Mouse (Mus musculus): ENCODE measurements around the gene Zbtb42.

Zbtb42 gene

DNA sequence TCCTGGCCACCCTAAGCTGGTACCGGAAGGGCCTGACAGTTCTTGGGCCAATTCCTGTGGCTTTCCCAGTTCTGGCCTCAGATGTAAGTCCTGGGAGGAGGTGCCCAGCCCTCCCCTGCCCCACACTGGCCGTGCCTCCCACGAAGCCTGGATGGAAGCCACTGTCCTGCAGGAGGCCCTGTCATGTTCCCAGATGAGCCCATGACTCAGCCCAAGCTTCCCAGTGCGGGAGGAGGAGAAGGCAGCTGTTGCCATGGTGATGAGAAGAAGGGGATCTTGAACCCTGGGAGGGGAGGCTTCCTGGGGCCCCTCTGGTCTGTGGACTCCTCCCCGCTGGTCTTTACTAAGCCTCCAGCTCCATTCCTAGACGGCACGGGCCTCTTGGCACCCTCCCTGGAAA is 4.7 kb downstream of the Zbtb42 start:
- no peak for DNase-seq (ENCODE audit: low read depth, low spot score)

- no peak for DNase-seq (ENCODE audit: low read depth, low spot score)
These were observed 9.8 kb downstream of the Zbtb42 start for GRCm38 (mm10) chr12:112688458-112688857.

DNA sequence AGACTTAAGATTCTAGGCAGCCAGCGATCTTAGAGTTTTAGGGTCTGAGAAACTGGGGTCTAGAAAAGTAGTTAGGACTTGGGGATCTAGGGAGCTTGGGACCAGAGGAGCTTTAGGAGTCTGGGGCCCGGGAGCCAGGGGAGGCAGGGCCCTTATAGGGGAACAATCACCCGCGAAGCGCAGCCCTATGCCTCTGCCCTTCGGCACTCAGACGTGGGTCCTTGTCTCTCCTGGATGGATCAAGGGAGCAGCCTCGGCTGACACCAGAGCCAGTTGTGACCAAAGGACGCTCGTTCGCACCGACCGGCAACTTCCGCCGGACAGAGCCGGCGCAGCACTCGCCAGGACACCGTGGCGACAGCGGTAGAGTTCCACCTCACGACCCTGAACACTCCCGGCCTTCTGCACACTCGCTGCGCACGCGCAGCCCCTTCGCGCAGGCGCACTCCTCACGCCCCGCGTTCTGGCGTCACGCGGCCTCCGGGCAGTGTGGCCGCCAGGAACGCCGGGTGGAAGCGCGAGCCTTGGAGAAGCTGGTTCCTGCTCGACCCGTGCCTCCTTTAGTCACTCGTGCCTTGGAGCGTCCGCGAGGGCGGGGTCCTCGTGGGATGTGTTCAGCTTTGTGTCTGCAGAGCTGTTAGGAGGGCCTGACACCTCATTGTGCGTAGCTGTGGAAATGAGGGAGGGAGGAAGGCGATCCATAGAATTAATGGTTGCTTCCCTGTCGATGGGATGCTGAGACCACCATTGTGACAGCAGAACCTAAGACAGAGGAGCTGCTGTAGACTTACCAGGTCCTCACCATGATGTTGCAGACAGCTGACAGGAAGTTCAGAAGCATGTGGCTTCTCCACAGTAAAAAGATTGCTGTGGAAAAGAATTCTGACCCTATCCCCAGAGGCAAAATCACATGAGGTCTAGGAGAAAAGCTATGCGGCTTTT is 14.8 kb downstream of the Zbtb42 start:
- peak; percentile 98 for DNase-seq (ENCODE audit: low read depth, low spot score)

- no peak for DNase-seq (ENCODE audit: low read depth, low spot score)
These were observed 15.5 kb downstream of the Zbtb42 start for GRCm38 (mm10) chr12:112694127-112694475.

DNA sequence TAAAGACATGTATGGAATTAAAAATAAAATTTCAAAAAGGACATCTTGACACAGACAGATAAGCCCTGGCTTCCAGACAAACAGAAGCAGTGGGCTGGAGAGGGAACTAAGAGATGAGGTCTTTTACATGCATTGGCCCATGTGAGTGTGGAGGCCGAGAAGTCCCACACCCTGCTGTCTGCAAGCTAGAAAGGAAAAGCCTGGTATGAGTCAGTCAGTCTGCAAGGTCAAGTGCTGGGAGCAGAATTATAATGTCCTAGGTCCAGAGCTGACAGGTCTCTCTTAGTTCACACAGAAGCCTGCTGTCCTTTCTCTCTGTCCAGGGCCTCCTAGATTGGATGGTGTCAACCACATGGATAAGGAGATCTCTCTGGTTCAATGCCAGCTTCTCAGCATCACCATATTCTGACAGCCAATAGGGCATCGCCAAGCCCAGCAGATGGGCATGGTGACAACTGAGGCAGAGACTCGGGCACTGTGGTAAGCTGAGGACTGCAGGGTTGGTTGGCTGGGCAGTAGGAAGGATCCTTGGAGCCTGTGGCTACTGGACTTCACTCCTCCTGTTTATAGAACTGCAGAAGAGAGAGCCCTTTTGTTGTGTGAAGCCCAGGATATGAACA is 18.3 kb downstream of the Zbtb42 start:
- DNase-seq (ENCODE audit: low read depth, low spot score), result no peak

GRCm38 (mm10) chr12:112700522-112700921 is 21.9 kb downstream of the Zbtb42 start:
- no peak for DNase-seq (ENCODE audit: low read depth, low spot score)

- DNase-seq (ENCODE audit: low read depth, low spot score), result no peak
These were observed 24.0 kb downstream of the Zbtb42 start for GRCm38 (mm10) chr12:112702374-112703320.

- DNase-seq (ENCODE audit: low read depth, low spot score), result peak; percentile 75
These were observed 28.3 kb downstream of the Zbtb42 start for GRCm38 (mm10) chr12:112706704-112707572.

DNA sequence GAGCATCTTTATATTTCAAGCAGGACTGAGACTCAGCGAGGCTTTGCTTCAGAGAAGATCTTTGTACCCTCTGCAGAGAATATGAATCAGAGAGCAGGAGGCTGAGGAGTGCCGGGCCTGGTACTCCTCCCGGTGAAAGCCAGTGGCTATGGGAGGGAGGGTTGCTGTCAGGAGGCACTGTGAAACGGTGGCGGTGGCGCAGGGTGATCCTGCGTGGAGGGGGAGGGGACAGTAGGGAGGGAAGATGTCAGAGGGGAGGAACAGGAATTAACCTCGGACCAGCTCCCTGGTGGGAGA is 28.9 kb downstream of the Zbtb42 start:
- DNase-seq (ENCODE audit: low read depth, low spot score), result no peak

DNA sequence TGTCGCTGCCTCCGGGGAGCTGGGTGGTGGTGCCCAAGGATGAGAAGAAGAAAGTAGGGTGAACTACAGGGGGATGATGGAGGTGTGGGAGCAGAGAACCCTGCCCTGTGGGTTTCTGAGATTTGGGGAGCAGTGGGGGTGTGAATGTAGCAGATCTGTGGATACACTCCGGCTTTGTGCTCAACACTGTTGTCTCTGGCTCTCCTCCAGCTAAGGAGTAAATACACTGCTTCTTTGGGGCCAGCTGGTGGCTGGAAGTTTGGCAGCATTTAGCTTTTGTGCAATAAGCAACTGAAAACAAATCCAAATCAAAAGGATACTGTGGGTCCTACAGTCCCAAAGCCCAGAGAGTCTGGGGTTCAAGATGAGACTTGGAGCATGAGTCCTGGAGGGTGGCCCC is 35.4 kb downstream of the Zbtb42 start:
- DNase-seq (ENCODE audit: low read depth, low spot score), result no peak

- DNase-seq (ENCODE audit: low read depth, low spot score), result peak; percentile 46
These were observed 38.5 kb downstream of the Zbtb42 start for GRCm38 (mm10) chr12:112717140-112717539.

- DNase-seq (ENCODE audit: low read depth, low spot score), result no peak
These were observed 40.4 kb downstream of the Zbtb42 start for GRCm38 (mm10) chr12:112718995-112719394.

- no peak for DNase-seq (ENCODE audit: low read depth, low spot score)
These were observed 41.6 kb downstream of the Zbtb42 start, which contains the start of gene Cep170b for GRCm38 (mm10) chr12:112720216-112720615. Cep170b (plus strand) TSS chr12:112720455.

GRCm38 (mm10) chr12:112720890-112721423 is 42.3 kb downstream of the Zbtb42 start:
- no peak for DNase-seq (ENCODE audit: low read depth, low spot score)

DNA sequence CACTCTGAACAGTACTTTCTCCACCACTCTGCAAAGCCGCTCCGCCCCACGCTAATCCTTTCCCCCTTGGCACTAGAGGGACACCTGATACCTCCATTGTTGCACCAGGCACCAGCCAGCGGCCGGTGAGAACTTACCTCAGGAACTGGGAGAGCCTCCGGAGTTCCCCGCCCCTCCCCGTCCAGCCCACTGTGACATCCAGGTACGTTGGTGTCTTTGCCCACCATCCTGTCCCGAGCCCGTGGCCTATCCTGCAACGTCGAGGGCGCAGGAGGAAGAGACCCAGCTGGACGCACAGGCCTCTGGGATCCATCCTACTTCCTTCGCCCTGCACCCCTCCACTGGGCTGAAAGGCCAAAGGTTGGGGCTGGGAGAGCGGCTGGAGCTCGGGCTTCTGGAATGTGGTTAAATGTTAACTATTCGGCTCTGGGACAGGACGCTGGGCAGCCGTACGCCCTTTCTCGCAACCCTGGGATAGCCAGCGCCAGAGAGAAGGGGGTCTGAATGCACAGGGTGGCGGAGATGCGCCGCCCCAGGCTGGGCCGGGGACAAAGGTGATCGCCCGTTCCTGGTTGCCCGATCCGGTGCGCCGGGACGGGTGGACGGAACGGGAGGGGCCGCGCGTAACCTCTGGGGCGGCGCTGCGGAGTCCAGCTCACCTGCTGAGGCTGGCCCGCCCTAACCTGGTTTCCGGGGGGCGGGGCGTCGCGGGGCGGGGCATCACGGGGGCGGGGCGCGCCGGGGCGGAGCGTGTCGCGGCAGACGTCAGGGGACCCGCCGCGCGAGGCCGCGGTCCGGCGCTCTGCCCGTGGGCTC is 43.0 kb downstream of the Zbtb42 start:
- peak; percentile 44 for DNase-seq (ENCODE audit: low read depth, low spot score)

DNA sequence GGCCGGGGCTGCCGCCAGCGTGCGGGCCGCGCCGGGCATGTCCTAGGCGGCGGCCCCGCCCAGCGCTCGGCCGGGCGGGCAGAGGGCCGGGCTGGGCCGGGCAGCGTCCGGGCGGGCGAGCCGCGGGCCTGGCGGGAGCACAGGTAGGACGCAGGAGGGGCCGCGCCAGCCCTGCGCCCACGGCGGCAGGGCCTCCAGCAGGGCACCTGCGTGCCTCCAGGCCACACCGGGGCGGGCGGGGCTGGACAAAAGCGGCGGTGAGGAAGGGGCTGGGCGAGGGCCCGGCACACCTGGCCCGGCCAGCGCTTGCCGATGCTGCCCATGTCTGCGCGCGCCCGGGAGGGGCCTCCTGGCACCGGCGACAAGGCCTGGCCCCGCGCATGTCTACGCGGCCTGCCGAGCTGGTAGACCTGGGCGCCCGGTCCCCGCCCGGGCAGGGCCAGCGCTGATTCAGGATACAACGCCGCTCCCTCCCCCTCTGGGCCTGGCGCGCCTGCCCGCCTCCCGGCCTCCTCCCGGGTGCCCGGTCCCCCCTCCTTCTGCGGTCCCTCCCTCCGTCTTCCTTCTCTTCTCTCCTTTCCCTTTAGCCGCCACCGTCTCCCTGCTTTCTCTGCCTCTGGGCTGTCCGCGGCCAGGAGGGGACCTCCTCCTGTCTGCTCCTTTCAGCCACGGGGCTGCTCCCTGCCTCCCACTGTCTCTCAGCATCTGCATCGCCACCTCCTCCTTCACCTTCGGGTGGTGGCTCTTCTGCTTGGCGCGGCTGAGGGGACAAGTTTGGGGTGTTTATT is 43.8 kb downstream of the Zbtb42 start:
- no peak for DNase-seq (ENCODE audit: low read depth, low spot score)

GRCm38 (mm10) chr12:112723028-112723330 is 44.4 kb downstream of the Zbtb42 start:
- DNase-seq (ENCODE audit: low read depth, low spot score), result no peak

DNA sequence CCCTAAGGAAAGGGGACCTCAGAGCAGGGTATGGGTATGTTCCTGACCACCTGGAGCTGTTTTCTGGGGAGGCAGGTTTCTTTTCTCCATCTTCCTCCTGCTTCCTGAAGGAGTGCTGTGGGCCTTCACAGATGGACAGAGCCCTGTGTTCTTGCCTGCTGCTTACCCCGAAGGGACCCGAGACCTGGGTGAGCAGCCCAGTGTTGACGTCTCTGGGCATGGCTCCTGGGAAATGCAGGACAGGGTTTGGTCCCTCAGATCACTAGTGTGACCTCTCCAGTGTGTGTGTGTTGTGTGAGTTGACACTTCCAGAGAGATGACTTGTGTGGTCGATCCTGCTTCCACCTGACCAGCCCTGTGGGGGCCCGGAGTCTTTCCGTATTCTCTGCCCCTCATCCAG is 44.8 kb downstream of the Zbtb42 start:
- DNase-seq (ENCODE audit: low read depth, low spot score), result no peak

GRCm38 (mm10) chr12:112724077-112724805 is 45.6 kb downstream of the Zbtb42 start:
- peak; percentile 78 for DNase-seq (ENCODE audit: low read depth, low spot score)

Data from forelimb bud, embryonic 11.5 days (tissue).